Mouse (Mus musculus) neural tube, embryonic 14.5 days (tissue): ENCODE measurements around the gene Uspl1. TPM values are rescaled to one million over a fixed set of nuclear protein-coding genes. Genes with fewer than 3 reads are reported as not detected.

Experiments
- ATAC-seq: fragments of 200-750 bp; cut with Nextera tagmentation; 2 replicates; pipeline ENCODE4 v1.8.0; 2017; ENCODE audit warnings: low read depth, mild to moderate bottlenecking, moderate TSS enrichment, moderate library complexity
- H3K27ac ChIP-seq: fragments of 300-500 bp; sonication (generic); 2 replicates; pipeline ENCODE4 v1.5.1; 2014; ENCODE audit warnings: low read depth, mild to moderate bottlenecking, control low read depth, low read length, moderate library complexity, mixed read lengths
- H3K27me3 ChIP-seq: fragments of 300-500 bp; sonication (generic); 2 replicates; pipeline ENCODE4 v1.6.1; 2014; ENCODE audit warnings: low read length; ENCODE audit not compliant: control insufficient read depth, insufficient read depth
- H3K36me3 ChIP-seq: fragments of 300-500 bp; sonication (generic); 2 replicates; pipeline ENCODE4 v1.6.1; 2014; ENCODE audit warnings: low read length, mixed read lengths; ENCODE audit not compliant: control insufficient read depth, insufficient read depth
- H3K4me1 ChIP-seq: fragments of 300-500 bp; sonication (generic); 2 replicates; pipeline ENCODE4 v1.6.1; 2014; ENCODE audit warnings: low read length; ENCODE audit not compliant: control insufficient read depth, insufficient read depth
- H3K4me2 ChIP-seq: fragments of 300-500 bp; sonication (generic); 2 replicates; pipeline ENCODE4 v1.6.1; 2014; ENCODE audit warnings: mild to moderate bottlenecking, low read depth, low read length, control low read depth
- H3K4me3 ChIP-seq: fragments of 300-500 bp; sonication (generic); 2 replicates; pipeline ENCODE4 v1.5.1; 2014; ENCODE audit warnings: low read depth, low read length, control low read depth, mixed read lengths
- H3K9ac ChIP-seq: fragments of 300-500 bp; sonication (generic); replicated peaks from 2 replicates; pipeline ENCODE4 v1.6.1; 2014; ENCODE audit warnings: low read depth, mild to moderate bottlenecking, control low read depth, low read length, mixed read lengths
- H3K9me3 ChIP-seq: fragments of 300-500 bp; sonication (generic); 2 replicates; pipeline ENCODE4 v1.6.1; 2016; ENCODE audit warnings: low read length; ENCODE audit not compliant: control insufficient read depth
- WGBS: fragments of 180-500 bp; shearing (Covaris S2); extraction: QIAGEN DNeasy Blood & Tissue Kit; methylation state at CpG from one replicate; pipeline ENCODE4 v1.1.7; 2014; 5-methylcytosine and 5-hydroxymethylcytosine counted together
- polyA plus RNA-seq: library from polyadenylated mRNA; unstranded; fragments of >200 nt; fragmentation: Nextera tagmentation; extraction: Ambion mirVana; gene quantifications from 2 replicates; pipeline ENCODE4 v1.2.1, GENCODE M21; 2014

Uspl1 gene
- polyA plus RNA-seq, 1 experiment from 2014 or later = 68.5 TPM

- H3K36me3 ChIP-seq = no peaks in the 10 kb centered on the region
- 76% methylated on average over 25 of the region's 25 CpGs for WGBS
- no peak overlapping the region for H3K27ac ChIP-seq
- H3K4me1 ChIP-seq = no peaks in the 10 kb centered on the region
- no peak overlapping the region for H3K9ac ChIP-seq
- H3K4me2 ChIP-seq = no peak overlapping the region
- no peaks in the 10 kb centered on the region for H3K9me3 ChIP-seq
- H3K4me3 ChIP-seq = no peak overlapping the region
- H3K27me3 ChIP-seq = no peaks in the 10 kb centered on the region
- ATAC-seq = no peak
Observed at GRCm38 (mm10) chr5:149143766-149144375, 40.3 kb upstream of the Uspl1 start.

GRCm38 (mm10) chr5:149146691-149147090 is 37.5 kb upstream of the Uspl1 start:
- no peak for ATAC-seq

GRCm38 (mm10) chr5:149147386-149148000 is 36.7 kb upstream of the Uspl1 start:
- ATAC-seq = no peak
- H3K4me2 ChIP-seq = no peak overlapping the region
- no peaks in the 10 kb centered on the region for H3K9me3 ChIP-seq
- no peaks in the 10 kb centered on the region for H3K36me3 ChIP-seq
- H3K9ac ChIP-seq = no peak overlapping the region
- H3K27me3 ChIP-seq = no peaks in the 10 kb centered on the region
- no peak overlapping the region for H3K4me3 ChIP-seq
- no peak overlapping the region for H3K27ac ChIP-seq
- WGBS = 83% methylated on average over 8 of the region's 8 CpGs
- H3K4me1 ChIP-seq = no peaks in the 10 kb centered on the region

More at GRCm38 (mm10) chr5:149146691-149147090, 37.5 kb upstream of the Uspl1 start:
- H3K4me1 ChIP-seq = no peaks in the 10 kb centered on the region
- no peak overlapping the region for H3K27ac ChIP-seq
- H3K4me3 ChIP-seq = no peak overlapping the region
- H3K36me3 ChIP-seq = no peaks in the 10 kb centered on the region
- no peak overlapping the region for H3K9ac ChIP-seq
- H3K9me3 ChIP-seq = no peaks in the 10 kb centered on the region
- H3K4me2 ChIP-seq = no peak overlapping the region
- no peaks in the 10 kb centered on the region for H3K27me3 ChIP-seq
- WGBS = 94% methylated on average over 7 of the region's 7 CpGs

DNA sequence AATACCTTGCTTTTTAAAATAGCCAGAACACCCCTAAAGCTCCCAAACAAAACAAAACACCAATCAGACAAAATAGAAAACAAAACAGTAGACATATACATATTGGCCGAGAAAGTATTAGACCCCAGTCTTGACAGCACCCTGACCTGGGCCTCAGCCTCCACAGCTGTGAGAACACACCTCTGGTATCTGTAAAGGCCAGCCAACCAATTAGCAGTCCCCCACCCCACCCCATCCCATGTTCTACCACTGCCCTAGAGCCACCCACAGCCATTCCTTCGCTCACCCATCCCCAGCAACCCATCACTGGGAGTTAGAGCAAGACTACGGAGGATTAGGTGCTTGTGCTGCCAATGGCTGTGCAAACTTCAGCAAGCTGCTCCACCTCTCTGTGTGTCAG is 33.3 kb upstream of the Uspl1 start:
- WGBS = 95% methylated on average over 3 of the region's 3 CpGs
- H3K9ac ChIP-seq = no peak overlapping the region

DNA sequence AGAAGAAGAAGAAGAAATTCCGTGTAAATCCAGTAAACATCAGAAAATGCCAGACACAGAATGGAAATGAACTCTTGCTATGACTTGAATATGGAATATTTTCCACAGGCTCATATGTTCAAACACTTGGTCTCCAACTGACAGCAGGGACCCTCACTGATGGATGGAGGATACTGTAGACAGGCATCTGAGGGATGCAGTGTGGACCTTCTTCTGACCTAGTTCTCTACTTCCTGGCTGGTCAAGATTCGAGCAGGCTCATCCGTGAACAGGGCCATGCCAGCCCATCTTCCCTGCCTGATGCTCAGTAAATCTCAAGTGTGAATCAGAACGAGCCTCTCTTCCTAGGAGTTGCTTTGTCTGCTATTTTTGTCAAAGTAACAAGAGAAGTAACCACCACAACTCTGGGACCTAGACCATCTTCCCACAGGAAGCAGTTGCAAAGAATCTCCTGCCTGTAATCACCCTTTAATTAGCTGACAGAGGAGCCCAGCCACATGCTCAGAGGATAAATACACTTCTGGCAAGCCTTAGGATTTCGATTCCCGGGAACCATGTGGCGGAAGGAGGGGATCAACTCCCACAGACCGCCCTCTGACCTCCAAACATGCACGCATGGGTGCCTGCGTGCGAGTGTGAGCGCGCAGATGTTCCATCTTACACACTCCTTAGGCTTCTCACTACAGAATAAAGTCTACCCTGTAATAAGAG is 31.9 kb upstream of the Uspl1 start:
- H3K4me3 ChIP-seq = no peak overlapping the region
- no peak overlapping the region for H3K4me2 ChIP-seq
- no peaks in the 10 kb centered on the region for H3K4me1 ChIP-seq
- no peak for ATAC-seq
- H3K9me3 ChIP-seq = no peaks in the 10 kb centered on the region
- H3K9ac ChIP-seq = no peak overlapping the region
- no peaks in the 10 kb centered on the region for H3K36me3 ChIP-seq
- H3K27me3 ChIP-seq = no peaks in the 10 kb centered on the region
- 62% methylated on average over 13 of the region's 13 CpGs for WGBS
- no peak overlapping the region for H3K27ac ChIP-seq

More for the DNA sequence above, 33.3 kb upstream of the Uspl1 start:
- no peak overlapping the region for H3K27ac ChIP-seq
- H3K4me1 ChIP-seq = no peaks in the 10 kb centered on the region
- ATAC-seq = no peak
- no peaks in the 10 kb centered on the region for H3K9me3 ChIP-seq
- H3K4me3 ChIP-seq = no peak overlapping the region
- no peaks in the 10 kb centered on the region for H3K27me3 ChIP-seq
- no peak overlapping the region for H3K4me2 ChIP-seq
- no peaks in the 10 kb centered on the region for H3K36me3 ChIP-seq

GRCm38 (mm10) chr5:149152774-149153155 is 31.4 kb upstream of the Uspl1 start:
- Histone ChIP-seq H3K27me3 (no peaks in the 10 kb centered on the region), H3K4me3 (no peak overlapping the region), H3K27ac (no peak overlapping the region), H3K4me2 (no peak overlapping the region), H3K4me1 (no peaks in the 10 kb centered on the region), H3K9me3 (no peaks in the 10 kb centered on the region), H3K36me3 (no peaks in the 10 kb centered on the region), H3K9ac (no peak overlapping the region)
- 77% methylated on average over 12 of the region's 12 CpGs for WGBS
- no peak for ATAC-seq

DNA sequence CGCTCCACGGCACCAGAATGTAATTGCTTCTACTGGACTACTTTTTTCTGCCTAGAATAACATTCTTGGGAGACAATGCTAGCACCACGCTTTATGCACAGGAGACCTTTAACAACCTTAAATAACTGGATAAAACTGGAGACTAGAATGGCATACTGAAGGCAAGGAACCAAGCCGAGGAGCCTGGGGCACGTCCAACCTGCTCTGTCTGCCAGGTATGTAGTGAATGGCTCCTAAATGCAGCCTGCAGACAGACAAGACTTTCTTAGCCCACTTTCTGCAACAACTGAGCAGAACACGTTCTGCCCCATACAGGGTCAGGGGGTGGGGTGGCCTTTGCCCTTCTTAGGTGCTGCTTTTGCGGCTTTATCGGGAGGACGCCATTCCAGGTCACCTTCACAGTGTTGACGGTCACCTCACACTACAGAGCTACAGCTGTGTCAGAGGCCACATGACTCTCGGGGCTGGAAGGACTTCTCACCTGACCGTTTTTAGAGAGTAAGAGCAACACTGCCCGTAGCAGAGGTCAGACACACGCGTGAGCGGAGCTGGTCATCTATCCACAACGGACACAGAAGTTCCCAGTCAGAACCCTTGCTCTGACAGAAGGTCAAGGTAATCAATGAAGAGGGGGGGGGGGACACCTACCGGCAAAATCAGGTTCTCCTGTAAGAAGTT is 27.1 kb upstream of the Uspl1 start:
- no peaks in the 10 kb centered on the region for H3K9me3 ChIP-seq
- no peaks in the 10 kb centered on the region for H3K27me3 ChIP-seq
- no peak overlapping the region for H3K4me2 ChIP-seq
- ATAC-seq = no peak
- WGBS = 90% methylated on average over 18 of the region's 18 CpGs
- H3K36me3 ChIP-seq = no peaks in the 10 kb centered on the region
- H3K4me3 ChIP-seq = no peak overlapping the region
- no peaks in the 10 kb centered on the region for H3K4me1 ChIP-seq
- H3K9ac ChIP-seq = no peak overlapping the region
- no peak overlapping the region for H3K27ac ChIP-seq

DNA sequence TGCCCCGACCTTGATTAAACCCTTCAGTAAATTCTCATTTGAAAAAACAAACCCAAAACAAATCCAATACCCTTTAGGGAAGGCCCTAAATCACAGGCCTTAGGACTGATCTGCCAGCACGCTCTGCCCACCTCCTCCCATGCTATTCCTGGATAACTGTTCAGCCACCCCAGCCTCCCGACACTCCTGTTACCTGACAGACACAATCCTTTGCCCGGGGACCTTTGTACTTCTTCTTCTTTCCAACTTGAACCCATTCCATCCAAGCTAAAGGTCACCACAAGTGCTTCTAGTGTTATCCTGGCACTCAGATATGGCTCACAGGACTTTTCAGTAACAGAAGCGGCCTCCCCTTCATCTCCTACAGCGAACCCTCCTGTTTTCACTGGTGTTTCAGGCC is 25.1 kb upstream of the Uspl1 start:
- no peak overlapping the region for H3K4me2 ChIP-seq
- H3K36me3 ChIP-seq = no peaks in the 10 kb centered on the region
- H3K4me1 ChIP-seq = no peaks in the 10 kb centered on the region
- ATAC-seq = no peak
- no peak overlapping the region for H3K27ac ChIP-seq
- H3K9ac ChIP-seq = no peak overlapping the region
- H3K27me3 ChIP-seq = no peaks in the 10 kb centered on the region
- no peak overlapping the region for H3K4me3 ChIP-seq
- WGBS = 90% methylated on average over 6 of the region's 6 CpGs
- H3K9me3 ChIP-seq = no peaks in the 10 kb centered on the region

DNA sequence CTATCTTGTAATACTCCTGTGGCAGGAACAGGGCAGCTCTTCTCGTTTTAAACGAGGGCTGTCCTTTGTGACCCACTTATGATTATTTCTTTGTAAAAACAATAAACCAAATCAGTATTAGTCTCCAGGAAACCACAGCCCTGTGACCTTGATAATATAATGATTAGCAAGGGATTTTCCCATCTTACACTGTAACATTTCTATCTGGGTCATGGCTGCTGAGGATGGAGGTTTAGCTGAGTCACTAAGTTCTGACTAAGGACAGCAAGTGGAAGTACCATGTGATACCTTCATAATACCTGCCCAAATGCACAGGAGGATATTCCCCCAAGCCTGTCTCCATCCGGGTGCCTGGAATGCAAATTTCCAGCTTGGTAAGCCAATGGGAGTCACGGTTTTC is 23.7 kb upstream of the Uspl1 start:
- 82% methylated on average over 4 of the region's 4 CpGs for WGBS
- no peak overlapping the region for H3K4me3 ChIP-seq
- H3K36me3 ChIP-seq = no peaks in the 10 kb centered on the region
- ATAC-seq = no peak
- H3K4me1 ChIP-seq = no peaks in the 10 kb centered on the region
- no peaks in the 10 kb centered on the region for H3K27me3 ChIP-seq
- H3K9ac ChIP-seq = no peak overlapping the region
- no peaks in the 10 kb centered on the region for H3K9me3 ChIP-seq
- H3K27ac ChIP-seq = no peak overlapping the region
- no peak overlapping the region for H3K4me2 ChIP-seq
